Mouse (Mus musculus): ENCODE data around the gene Clec2g.
"Not testable (repeated sequence)": the region's sequence is repeated elsewhere in the genome, so short reads cannot be mapped to it uniquely, and the experiment has no call there.

The Clec2g gene

DNA sequence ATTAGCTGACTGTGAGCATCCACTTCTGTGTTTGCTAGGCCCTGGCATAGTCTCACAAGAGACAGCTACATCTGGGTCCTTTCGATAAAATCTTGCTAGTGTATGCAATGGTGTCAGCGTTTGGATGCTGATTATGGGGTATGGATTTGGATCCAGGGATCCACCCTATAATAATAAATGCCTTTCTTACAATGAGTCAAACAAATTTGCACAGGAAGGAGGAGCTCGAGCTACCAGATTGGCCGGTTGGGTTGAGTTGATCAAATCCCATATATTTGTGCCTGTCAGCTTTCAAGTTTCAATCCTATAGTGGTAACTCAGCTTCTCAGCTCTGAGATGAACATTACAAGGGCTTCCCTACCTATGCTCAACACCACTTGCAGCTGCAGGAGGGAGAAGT is at the start of gene Clec2g:
TSS of gene Clec2g (plus strand) at position 301 of the 400 bp plus-strand sequence.
- DNase-seq (ENCODE audit: low spot score): not testable (repeated sequence)

DNA sequence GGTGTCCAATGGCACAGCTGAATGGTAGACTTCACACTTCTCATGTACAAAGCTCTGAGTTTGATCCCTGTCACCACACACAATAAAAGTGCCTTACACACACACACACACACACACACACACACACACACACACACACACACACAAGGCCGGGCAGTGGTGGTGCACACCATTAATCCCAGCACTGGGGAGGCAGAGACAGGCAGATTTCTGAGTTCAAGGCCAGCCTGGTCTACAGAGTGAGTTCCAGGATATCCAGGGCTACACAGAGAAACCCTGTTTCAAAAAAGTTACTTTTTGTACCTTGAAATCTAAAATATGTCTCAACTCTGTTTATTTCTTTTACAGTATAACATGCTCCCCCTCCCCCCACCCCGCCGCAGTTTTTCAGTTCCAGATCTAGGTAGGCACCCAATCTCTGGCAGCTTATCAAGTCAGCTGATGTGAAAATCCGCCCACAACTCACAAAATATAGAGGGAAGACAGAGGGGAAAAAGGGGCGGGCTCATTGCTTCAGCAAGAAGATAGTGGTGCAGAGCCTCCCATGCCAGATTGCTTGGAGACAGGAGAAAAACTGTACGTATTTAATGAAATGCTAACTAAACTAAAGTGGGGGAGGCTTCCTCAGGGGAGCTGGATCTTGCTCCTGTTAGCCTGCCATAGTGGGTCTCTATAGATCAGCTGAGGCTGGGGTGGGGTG is 46.9 kb upstream of the Clec2g start, which contains the start of gene Clec2i:
TSS of gene Clec2i (plus strand) at position 498 of the 700 bp plus-strand sequence.
- not testable (repeated sequence) for DNase-seq (ENCODE audit: low spot score)

DNA sequence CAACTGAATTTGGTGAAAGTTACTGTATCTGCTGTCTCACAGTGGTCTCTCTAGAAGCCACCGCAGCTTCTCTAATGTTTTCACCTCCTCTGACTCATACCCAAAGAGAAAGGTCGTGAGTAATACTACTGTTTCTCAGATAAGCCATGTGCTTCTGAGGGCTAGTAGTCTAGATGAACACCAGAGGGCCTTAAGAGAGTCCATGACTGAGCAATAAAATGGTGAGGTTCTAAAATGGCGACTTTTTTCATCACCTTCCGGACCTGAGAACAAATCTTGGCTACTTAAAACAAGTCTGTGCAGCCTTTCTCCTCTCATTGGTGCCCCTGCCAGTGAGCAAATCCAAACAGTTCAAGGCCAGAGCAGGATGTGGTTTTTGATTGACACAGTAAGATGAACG is 45.3 kb upstream of the Clec2g start:
- no peak for DNase-seq (ENCODE audit: low spot score)

DNA sequence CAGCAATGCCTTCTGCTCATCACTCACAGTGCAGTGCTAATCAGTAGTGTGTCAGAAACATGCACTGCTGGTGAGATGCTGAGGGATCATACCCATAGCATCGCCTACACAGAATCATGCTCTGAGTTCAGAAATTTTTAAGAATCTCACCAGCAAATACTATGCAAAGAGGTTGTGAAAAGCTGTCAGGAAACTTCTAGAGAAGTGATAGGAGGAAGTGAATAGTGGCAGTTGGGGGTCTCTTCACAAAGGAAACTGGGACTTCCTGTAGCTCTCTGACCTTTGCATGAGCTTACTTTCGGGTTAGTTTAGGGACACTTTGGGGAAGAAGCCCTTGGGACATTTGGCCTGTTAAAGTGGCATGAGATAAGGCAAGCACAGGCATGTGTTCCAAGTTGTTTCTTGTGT is 43.2 kb upstream of the Clec2g start, which contains the start of gene BC035044:
TSS of gene BC035044 (minus strand) at position 179 of the 408 bp plus-strand sequence.
- no peak for DNase-seq (ENCODE audit: low spot score)

DNA sequence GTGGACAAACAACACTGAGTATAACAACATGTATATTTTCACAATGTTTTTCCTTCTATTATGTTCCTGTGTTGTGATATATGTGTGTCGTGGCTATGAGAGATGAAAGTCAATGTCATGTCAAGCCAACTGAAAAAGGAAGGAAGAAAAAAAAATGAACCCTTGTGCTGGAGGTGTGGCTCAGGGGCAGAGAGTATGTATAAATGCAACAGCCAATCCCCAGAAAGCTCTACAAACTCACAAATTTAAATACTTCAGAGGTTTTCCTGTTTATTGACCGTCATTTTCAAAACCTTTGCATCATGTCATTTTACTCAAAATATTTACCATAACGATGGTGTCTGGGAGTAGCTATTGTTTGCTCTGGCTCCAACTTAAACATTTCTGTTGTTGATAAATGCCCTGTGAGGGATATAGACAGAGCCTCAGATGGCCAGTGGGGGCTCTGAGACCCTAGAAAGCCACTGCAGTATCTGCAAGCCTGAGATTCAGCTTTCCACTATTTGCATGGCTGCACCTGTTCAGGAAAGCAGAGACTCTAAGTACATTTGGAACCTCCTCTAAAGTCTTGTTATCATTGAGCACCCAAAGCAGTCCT is 38.7 kb upstream of the Clec2g start:
- DNase-seq (ENCODE audit: low spot score): no peak

DNA sequence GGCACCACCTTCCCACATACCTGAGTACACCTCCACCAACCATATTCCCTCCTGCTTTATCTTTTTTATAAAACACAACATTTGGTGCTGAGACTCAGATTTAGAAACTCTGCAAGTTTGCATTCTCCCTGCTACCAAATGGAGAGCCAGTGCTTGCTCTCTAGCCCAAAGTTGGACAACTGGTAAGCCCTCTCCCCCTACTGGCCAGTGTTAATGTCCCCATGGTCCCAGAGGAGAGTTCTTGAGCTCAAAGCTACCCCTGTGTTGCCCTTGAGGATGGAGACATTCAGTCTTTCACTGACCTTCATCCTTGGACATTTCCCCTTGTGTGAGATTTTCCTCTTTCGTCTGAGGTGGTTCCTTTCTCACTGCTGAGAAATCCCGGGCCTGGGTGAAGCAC is 34.1 kb upstream of the Clec2g start:
- DNase-seq (ENCODE audit: low spot score): no peak

DNA sequence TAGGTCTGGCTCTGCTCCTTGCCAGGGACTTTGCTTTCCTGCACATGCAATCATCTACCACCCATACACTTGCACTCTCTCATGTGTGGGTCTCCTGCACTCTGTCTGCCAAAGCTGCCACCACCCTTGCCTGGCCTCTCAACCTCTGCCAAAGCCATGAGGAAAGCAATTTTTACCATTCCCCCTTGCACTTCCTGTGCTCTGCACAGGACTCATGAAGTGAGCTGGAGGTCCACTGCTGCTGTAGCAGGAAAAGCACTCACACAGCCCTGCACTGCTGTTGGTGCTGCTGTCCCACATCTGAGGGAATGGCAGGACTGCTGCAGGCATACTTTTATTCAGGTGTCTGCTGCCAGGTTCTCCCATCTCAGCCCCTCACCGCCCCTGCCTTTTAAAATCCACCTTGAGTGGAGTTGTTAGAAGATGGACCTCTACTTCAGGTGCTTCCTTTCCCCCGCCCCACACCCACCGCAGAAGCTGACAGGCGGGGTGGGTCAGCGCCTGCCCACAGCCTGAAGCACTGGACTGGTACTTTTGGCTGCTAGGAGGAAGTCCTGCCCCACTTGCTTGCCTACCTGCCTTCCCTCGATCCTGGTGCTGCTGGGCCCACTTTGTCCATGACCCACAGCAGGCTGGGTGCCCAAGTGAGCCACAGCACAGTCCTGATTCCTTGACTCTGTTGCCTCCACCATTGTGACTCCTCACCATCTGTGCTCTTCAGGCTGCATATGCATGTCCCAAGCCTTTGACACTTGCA is 33.2 kb upstream of the Clec2g start:
- DNase-seq (ENCODE audit: low spot score): not testable (repeated sequence)

DNA sequence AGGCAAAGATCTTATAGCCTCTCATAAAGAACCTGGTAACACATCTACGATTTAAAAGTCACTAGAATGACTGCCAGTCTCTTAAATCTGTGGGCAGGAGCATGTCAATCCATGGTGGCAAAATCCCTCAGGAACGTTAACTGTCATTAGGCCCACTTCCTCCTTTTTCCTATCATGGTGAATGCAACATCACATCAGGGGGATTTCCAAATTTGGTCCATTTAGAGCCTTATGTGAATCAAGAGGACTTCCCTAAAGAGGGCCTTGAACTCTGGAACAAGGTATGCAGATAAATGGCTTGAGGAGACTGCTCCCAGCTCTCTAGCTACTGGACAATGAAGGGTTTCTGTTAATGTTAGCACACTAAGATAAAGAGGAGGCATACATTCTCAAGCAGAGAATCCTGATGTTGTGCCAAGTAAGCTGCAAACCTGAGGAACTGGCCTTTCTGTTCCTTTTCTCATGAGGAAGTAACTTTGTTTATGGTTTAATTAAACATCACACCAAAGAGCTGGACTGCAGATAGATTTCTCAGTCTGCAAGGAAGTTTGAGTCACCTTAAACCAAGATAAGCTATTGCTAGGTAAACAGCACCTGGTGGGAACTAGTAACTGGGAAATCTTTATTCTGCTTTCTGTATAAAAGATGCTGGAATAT is 20.5 kb upstream of the Clec2g start:
- DNase-seq (ENCODE audit: low spot score): no peak

DNA sequence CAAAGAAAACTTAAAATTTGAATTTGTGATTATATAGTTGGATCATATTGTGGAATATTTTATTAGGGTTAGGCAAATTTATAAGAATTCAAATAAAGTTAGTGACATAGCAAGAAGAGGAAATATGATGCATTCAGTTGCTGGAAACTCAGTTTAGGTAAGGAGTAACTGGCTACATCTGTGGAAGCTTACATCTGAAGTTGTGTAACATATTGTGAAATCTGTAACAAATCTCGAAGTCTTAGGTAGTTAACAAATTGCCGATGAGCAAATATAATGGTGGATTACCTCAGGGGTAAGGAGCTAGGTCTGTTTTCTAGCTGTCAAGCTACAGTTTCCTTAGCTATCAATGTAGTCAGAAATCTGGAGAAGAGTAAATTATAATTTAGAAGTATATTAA is 16.9 kb upstream of the Clec2g start:
- DNase-seq (ENCODE audit: low spot score): no peak

DNA sequence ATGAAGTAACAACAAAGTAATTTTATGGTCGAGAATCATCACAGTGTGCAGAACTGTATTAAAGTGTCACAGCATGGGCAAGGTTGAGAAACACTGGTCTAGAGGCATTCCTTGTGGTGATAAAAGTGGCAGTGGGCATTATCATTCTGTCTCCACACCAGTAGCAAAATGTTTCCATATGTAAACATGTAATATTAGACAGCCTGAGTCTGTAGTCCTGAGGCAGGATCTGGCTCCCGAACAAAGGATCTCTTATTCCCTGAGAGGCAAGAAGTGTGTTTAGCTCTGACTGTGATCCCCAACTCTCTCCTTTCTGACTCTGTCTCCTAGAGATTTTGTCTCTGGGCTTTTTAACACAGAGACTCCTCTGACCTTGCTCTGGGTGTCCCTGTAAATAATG is 1.1 kb upstream of the Clec2g start:
- DNase-seq (ENCODE audit: low spot score): no peak

DNA sequence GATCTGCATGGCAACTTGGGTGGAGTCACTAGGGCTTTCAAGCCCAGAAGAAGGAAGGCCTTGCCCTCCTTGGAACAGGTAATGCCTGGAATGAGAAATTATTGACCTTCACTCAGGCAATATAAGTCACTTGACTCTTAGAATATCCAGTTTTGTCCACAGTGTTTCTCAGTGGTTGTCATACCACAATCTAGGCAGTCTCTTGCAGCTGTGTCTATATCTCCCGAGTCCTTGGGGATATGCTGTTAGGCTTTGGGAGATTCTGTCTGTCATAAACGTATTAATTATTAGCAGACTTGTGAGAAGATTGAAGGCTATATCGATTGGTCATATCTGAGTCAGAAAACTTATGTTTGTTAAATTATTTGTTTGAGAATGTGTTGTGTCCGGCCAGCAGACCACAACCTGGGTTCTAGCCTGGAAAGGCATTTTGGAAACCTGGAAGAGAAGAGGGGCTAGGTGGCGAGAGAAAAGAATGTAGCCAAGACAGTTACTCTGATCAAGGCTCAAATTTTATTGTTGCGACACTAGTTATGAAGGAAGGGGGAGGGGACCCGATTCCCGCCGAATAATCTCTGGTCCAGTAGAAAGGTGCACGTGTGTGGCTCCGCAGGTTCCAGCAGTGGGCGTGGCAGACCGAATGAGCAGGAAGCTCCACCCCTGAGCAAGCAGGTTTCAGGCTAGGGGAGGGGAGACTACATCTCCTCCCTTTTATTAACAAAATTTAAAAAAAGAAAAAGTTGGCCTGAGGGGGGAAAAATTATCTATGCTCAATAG is 1.9 kb downstream of the Clec2g start:
- DNase-seq (ENCODE audit: low spot score): not testable (repeated sequence)

DNA sequence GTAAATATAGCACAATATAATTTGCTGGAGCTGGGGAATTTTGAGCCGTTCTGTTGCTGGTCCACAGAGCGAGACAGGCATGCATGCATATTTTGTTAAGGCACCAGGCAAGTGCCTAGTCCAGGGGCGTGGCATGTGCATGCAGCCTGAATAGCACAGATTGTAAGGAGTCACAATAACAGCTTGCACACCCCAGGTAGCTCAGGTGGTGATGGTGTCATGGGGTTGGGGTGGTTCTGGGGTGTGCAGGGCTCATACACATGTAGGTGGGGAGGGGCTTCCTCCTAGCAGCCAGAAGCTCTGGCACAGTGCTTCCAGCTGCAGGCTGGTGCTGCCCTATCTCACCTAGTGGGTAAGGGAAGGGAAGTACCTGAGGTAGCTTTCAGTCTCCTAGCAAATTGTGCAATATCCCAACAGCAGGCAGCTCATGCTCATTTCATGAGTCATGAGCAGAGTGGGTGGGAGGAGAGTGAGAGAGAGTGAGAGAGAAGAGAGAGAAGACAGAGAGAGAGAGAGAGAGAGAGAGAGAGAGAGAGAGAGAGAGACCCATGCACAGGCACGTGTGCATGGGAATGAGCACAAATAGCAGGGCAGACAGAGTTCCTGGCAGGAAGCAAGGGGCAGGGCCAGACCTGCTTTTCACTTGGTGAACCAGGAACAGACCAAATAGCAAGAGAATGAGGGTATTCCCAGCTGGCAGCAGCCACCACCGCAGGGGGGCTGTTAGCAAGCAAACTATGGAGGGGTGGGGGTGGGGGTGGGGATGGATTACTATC is 7.7 kb downstream of the Clec2g start:
- DNase-seq (ENCODE audit: low spot score): no peak

DNA sequence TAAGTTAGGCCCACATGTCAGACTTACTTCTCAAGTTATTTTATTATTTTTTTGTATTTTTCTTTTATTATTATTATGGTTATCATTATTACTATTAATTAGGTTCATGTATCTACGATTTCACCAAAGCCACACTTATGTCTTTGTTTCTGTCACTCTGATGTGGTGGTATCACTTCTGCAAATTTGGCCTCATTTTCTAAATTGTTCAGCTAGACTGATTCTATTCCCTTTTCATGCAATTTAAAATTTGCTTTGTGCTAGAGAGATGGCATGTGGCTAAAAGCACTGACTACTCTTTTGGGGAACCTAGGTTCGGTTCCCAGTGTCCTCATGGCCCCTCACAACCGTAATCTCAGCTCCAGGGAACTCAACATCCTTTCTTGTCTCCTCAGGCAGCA is 11.4 kb downstream of the Clec2g start:
- DNase-seq (ENCODE audit: low spot score): no peak

DNA sequence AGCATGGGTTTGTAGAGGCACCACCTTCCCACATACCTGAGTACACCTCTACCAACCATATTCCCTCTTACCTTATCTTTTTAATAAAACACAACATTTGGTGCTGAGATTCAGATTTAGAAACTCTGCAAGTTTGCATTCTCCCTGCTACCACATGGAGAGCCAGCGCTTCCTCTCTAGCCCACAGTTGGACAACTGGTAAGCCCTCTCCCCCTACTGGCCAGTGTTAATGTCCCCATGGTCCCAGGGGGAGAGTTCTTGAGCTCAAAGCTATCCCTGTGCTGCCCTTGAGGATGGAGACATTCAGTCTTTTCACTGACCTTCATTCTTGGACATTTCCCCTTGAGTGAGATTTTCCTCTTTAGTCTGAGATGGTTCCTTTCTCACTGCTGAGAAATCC is 26.9 kb downstream of the Clec2g start:
- no peak for DNase-seq (ENCODE audit: low spot score)

DNA sequence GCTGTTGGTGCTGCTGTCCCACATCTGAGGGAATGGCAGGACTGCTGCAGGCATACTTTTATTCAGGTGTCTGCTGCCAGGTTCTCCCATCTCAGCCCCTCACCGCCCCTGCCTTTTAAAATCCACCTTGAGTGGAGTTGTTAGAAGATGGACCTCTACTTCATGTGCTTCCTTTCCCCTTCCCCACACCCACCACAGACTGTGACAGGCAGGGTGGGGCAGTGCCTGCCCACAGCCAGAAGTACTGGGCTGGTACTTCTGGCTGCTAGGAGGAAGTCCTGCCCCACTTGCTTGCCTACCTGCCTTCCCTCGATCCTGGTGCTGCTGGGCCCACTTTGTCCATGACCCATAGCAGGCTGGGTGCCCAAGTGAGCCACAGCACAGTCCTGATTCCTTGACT is 27.9 kb downstream of the Clec2g start:
- not testable (repeated sequence) for DNase-seq (ENCODE audit: low spot score)

DNA sequence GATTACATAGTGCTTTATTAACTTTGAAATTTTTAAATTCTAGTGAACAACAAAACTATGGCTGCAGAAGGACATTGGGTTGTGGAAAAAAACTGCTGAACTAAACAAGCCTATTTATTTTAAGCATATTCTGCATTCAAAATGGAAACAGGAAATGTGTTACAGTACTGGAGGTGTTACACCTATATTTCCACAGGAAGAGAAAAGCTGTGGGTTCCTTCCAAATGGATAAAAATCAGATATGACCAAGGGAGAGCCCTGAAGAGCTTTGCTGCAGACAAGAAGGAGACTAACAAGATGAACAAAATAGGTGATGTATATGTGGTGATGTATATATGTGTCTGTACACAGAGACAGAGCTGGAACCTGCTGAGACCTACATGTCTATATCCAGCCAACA is 30.3 kb downstream of the Clec2g start:
- no peak for DNase-seq (ENCODE audit: low spot score)

DNA sequence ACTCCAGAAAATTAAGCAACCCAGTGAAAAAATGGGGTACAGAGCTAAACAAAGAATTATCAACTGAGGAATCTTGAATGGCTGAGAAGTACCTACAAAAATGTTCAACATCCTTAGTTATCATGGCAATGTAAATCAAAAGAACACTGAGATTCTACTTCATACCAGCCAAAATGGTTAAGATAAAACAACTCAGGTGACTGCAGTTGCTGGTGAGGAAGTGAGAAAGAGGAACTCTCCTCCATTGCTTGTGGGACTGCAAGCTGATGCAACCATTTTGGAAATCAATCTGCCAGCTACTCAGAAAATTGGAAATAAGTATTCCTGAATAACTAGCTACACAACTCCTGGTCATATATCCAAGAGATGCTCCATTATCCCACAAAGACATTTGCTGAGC is 34.3 kb downstream of the Clec2g start:
- DNase-seq (ENCODE audit: low spot score): no peak

DNA sequence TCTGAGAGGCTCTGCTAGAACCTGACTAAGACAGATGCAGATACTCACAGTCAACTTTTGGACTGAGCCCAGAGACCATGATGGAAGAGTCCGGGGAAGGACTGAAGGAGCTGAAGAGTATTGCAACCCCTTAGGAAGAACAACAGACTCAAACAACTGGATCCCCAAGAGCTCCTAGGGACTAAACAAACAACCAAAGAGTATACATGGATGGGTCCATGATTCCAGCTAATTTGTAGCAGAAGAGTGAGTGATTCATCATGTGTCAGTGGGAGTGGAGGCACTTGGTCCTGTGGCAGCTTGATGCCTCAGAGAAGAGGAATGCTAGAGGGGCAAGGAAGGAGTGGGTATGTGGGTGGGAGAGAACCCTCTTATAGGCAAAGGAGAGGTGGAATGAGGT is 35.6 kb downstream of the Clec2g start:
- no peak for DNase-seq (ENCODE audit: low spot score)

DNA sequence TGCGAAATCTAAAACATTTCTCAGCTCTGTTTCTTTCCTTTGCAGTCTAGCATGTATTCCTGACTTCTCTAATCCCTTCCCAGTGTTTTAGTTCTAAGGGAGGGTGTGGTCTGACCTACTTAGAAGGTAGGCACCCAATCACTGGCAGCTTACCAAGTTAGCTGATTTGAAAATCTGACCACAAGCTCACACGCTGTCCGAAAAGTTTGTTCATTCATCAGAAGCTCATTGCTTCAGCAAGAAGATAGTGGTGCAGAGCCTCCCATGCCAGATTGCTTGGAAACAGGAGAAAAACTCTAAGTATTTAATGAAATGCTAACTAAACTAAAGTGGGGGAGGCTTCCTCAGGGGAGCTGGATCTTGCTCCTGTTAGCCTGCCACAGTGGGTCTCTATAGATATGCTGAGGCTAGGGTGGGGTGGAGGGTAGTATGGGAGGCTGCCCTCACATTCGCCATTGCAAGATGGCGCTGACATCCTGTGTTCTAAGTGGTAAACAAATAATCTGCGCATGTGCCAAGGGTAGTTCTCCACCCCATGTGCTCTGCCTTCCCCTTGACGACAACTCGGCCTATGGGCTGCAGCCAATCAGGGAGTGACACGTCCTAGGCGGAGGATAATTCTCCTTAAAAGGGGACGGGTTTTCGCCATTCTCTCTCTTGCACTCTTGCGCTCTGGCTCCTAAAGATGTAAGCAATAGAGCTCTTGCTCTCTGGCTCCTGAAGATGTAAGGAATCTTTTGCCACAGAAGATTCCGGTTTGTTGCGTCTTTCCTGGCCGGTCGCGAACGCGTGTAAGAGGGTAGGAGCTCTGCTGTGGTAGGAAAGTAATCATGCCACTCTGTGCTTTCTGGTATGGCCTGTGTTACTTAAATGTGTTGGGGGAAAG is 36.6 kb downstream of the Clec2g start:
- not testable (repeated sequence) for DNase-seq (ENCODE audit: low spot score)
